Mouse (Mus musculus) frontal cortex, adult (tissue): ENCODE results near the gene Ifngr1.
"Not testable (repeated sequence)": the region's sequence is repeated elsewhere in the genome, so short reads cannot be mapped to it uniquely, and the experiment has no call there.

Experiments
- ATAC-seq: cut with Nextera tagmentation; 2 replicates; pipeline ENCODE4 v1.9.2; 2017; ENCODE audit warnings: mild to moderate bottlenecking, moderate library complexity, mixed read lengths; ENCODE audit not compliant: low TSS enrichment

Ifngr1 gene

GRCm38 (mm10) chr10:19587281-19587680, 4.5 kb upstream of the Ifngr1 start:
- ATAC-seq = no peak

- no peak for ATAC-seq
These were observed 2.1 kb upstream of the Ifngr1 start for GRCm38 (mm10) chr10:19589626-19590025.

- no peak; the same call in 1 of the 2 replicates for ATAC-seq
These were observed 486 bp upstream of the Ifngr1 start for GRCm38 (mm10) chr10:19591286-19591640.

GRCm38 (mm10) chr10:19592556-19592955, 807 bp downstream of the Ifngr1 start:
- 0 out of 2 replicates have a peak, but pooled peaks have one; percentile 1 for ATAC-seq

GRCm38 (mm10) chr10:19593296-19593695, 1.5 kb downstream of the Ifngr1 start:
- no peak for ATAC-seq

- ATAC-seq = no peak
These were observed 2.6 kb downstream of the Ifngr1 start for GRCm38 (mm10) chr10:19594201-19594905.

GRCm38 (mm10) chr10:19596866-19597265, 5.1 kb downstream of the Ifngr1 start:
- ATAC-seq = no peak

GRCm38 (mm10) chr10:19598091-19598490, 6.3 kb downstream of the Ifngr1 start:
- no peak for ATAC-seq

- ATAC-seq = no peak
These were observed 7.8 kb downstream of the Ifngr1 start for GRCm38 (mm10) chr10:19599331-19600092.

GRCm38 (mm10) chr10:19600093-19600420, 8.3 kb downstream of the Ifngr1 start:
- no peak for ATAC-seq

GRCm38 (mm10) chr10:19601502-19601901, 9.8 kb downstream of the Ifngr1 start:
- ATAC-seq = not testable (repeated sequence)

- ATAC-seq = no peak
These were observed 11.5 kb downstream of the Ifngr1 start for GRCm38 (mm10) chr10:19603231-19603630.

GRCm38 (mm10) chr10:19609125-19609524, 17.4 kb downstream of the Ifngr1 start:
- no peak for ATAC-seq

GRCm38 (mm10) chr10:19611616-19612015, 19.9 kb downstream of the Ifngr1 start:
- ATAC-seq = no peak

- 0 out of 2 replicates have a peak, but pooled peaks have one; percentile 31 for ATAC-seq
These were observed 21.5 kb downstream of the Ifngr1 start for GRCm38 (mm10) chr10:19613111-19613753.

GRCm38 (mm10) chr10:19619736-19620135, 28.0 kb downstream of the Ifngr1 start:
- no peak for ATAC-seq

- ATAC-seq = no peak
These were observed 29.8 kb downstream of the Ifngr1 start, which contains the start of gene Il22ra2 for GRCm38 (mm10) chr10:19621408-19622048. Gene Il22ra2 (plus strand): TSS chr10:19621998.

GRCm38 (mm10) chr10:19624617-19625016, 32.9 kb downstream of the Ifngr1 start:
- no peak for ATAC-seq

- no peak for ATAC-seq
These were observed 35.6 kb downstream of the Ifngr1 start for GRCm38 (mm10) chr10:19627342-19627741.

- no peak for ATAC-seq
These were observed 36.0 kb downstream of the Ifngr1 start for GRCm38 (mm10) chr10:19627748-19628147.

GRCm38 (mm10) chr10:19631616-19632195, 40.0 kb downstream of the Ifngr1 start:
- ATAC-seq = no peak

- no peak for ATAC-seq
These were observed 47.1 kb downstream of the Ifngr1 start for GRCm38 (mm10) chr10:19638851-19639250.
